ENCODE assay signal across 22 mouse cellular contexts in the genomic region with DNA sequence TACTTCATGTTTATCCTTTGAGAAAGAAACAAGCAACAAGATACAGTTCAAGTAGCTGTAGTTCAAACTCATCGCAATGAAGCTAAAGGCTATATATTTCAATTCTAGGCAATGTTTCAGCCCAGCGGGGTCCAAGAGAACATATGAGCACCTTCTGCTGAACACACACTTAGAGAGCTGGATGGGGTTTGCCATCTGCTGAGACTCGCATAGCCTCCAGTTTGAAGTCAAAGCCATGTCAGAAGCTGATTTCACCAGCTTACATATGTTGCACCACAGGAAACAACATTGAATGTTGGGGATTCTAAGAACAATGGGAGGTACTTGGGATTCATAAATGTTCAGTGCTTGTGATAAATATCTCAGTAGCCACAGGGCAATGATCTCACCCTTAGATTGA.
DNase-seq lines count a peak whose midpoint lies in the region; ATAC-seq and TF ChIP-seq lines count a peak whose summit lies in the region.
"Had no signal": no experiment of that assay in that cellular context is flagged by ENCODE, and none has a peak within 500 bp of the region (broad histone marks: within the 10 kb centered on the region; RNA-seq: fewer than 3 reads in every experiment).

No protein-coding gene starts in this region.

- no peak overlapping the region for H3K9ac ChIP-seq in midbrain, postnatal 0 days (replicated peaks; ENCODE audit: low read length, poor library complexity, severe bottlenecking)
- no peak overlapping the region for H3K9ac ChIP-seq in midbrain, embryonic 15.5 days
- H3K9ac ChIP-seq: heart, embryonic 12.5 days; heart, embryonic 15.5 days; hindbrain, embryonic 13.5 days had no signal

- no peak overlapping the region for H3K4me2 ChIP-seq in midbrain, postnatal 0 days (ENCODE audit: low read depth, low read length, poor library complexity, severe bottlenecking)
- H3K4me2 ChIP-seq in midbrain, embryonic 15.5 days, result no peak overlapping the region
- H3K4me2 ChIP-seq: heart, embryonic 12.5 days; heart, embryonic 15.5 days; hindbrain, embryonic 13.5 days had no signal

- peak; percentile 89 for ATAC-seq in cerebellum, adult (ENCODE audit: insufficient number of reproducible peaks, low FRiP score, low TSS enrichment)
- no peak for ATAC-seq in midbrain, postnatal 0 days (ENCODE audit: low FRiP score)
- no peak for ATAC-seq in midbrain, embryonic 15.5 days (replicated peaks)
- ATAC-seq: activated CD4-positive, CD25-positive, alpha-beta regulatory T cell, adult 4 months; forebrain, embryonic 14.5 days; intestine, postnatal 0 days had no signal

- no peak overlapping the region for H3K27ac ChIP-seq in midbrain, postnatal 0 days (ENCODE audit: low read depth, low read length)
- no peak overlapping the region for H3K27ac ChIP-seq in midbrain, embryonic 15.5 days
- H3K27ac ChIP-seq: heart, embryonic 15.5 days; hindbrain, embryonic 10.5 days; hindbrain, embryonic 13.5 days had no signal

- no peak for DNase-seq in cerebellum, postnatal 36 days
- DNase-seq in cerebellum, adult 9-10 months, result peak; percentile 35
- DNase-seq in cerebellum, adult 8-10 months, result no peak
- peak; percentile 26 for DNase-seq in midbrain, postnatal 0 days (ENCODE audit: low spot score)
- no peak for DNase-seq in kidney, postnatal 4 days
- no peak for DNase-seq in left cerebral cortex, adult 9 months (ENCODE audit: low spot score in 2 of 2)
- DNase-seq: adrenal gland, adult 8-10 months; adrenal gland, postnatal 25 days; gastrocnemius, postnatal 25 days; heart, adult 18-20 months; heart, postnatal 10 days; heart, postnatal 36 days; kidney, adult 2 months had no signal

- H3K9me3 ChIP-seq in midbrain, postnatal 0 days (ENCODE audit: low read length), result no peaks in the 10 kb centered on the region
- H3K9me3 ChIP-seq in midbrain, embryonic 15.5 days, result no peaks in the 10 kb centered on the region
- H3K9me3 ChIP-seq: heart, embryonic 12.5 days; heart, embryonic 15.5 days; hindbrain, embryonic 10.5 days; hindbrain, embryonic 13.5 days had no signal

- WGBS in midbrain, postnatal 0 days, result 93% methylated on average over 3 of the region's 3 CpGs
- 91% methylated on average over 3 of the region's 3 CpGs for WGBS in midbrain, embryonic 15.5 days

- no peaks in the 10 kb centered on the region for H3K4me1 ChIP-seq in midbrain, postnatal 0 days (ENCODE audit: insufficient read depth, low read length)
- H3K4me1 ChIP-seq in midbrain, embryonic 15.5 days, result no peaks in the 10 kb centered on the region
- H3K4me1 ChIP-seq: heart, embryonic 12.5 days; heart, embryonic 15.5 days; hindbrain, embryonic 10.5 days; hindbrain, embryonic 13.5 days had no signal

- no peak for TF ChIP-seq CTCF in midbrain, postnatal 0 days (IDR thresholded peaks at IDR 0.05)

- no peaks in the 10 kb centered on the region for H3K36me3 ChIP-seq in midbrain, postnatal 0 days (ENCODE audit: insufficient read depth, low read length)
- no peaks in the 10 kb centered on the region for H3K36me3 ChIP-seq in midbrain, embryonic 15.5 days (replicated peaks)
- H3K36me3 ChIP-seq: heart, embryonic 12.5 days; heart, embryonic 15.5 days; hindbrain, embryonic 10.5 days; hindbrain, embryonic 13.5 days had no signal

- no peaks in the 10 kb centered on the region for H3K27me3 ChIP-seq in midbrain, postnatal 0 days (ENCODE audit: insufficient read depth, low read length)
- H3K27me3 ChIP-seq in midbrain, embryonic 15.5 days (replicated peaks), result no peaks in the 10 kb centered on the region
- H3K27me3 ChIP-seq: heart, embryonic 12.5 days; heart, embryonic 15.5 days; hindbrain, embryonic 13.5 days had no signal

- H3K4me3 ChIP-seq in midbrain, postnatal 0 days (ENCODE audit: low read depth, low read length), result no peak overlapping the region
- no peak overlapping the region for H3K4me3 ChIP-seq in midbrain, embryonic 15.5 days
- H3K4me3 ChIP-seq: heart, embryonic 12.5 days; heart, embryonic 15.5 days; hindbrain, embryonic 10.5 days; hindbrain, embryonic 13.5 days had no signal

Comparison
In these comparisons a context has a peak if more than half of its experiments do, and no peak if none do; other contexts are left out.
1. DNase-seq: peak in cerebellum, adult 9-10 months (single experiment) and midbrain, postnatal 0 days (single experiment); none in cerebellum, postnatal 36 days (0 of 2), cerebellum, adult 8-10 months (single experiment), kidney, postnatal 4 days (0 of 2) and left cerebral cortex, adult 9 months (0 of 2).